ENCODE assay signal across 8 mouse cellular contexts in the genomic region with DNA sequence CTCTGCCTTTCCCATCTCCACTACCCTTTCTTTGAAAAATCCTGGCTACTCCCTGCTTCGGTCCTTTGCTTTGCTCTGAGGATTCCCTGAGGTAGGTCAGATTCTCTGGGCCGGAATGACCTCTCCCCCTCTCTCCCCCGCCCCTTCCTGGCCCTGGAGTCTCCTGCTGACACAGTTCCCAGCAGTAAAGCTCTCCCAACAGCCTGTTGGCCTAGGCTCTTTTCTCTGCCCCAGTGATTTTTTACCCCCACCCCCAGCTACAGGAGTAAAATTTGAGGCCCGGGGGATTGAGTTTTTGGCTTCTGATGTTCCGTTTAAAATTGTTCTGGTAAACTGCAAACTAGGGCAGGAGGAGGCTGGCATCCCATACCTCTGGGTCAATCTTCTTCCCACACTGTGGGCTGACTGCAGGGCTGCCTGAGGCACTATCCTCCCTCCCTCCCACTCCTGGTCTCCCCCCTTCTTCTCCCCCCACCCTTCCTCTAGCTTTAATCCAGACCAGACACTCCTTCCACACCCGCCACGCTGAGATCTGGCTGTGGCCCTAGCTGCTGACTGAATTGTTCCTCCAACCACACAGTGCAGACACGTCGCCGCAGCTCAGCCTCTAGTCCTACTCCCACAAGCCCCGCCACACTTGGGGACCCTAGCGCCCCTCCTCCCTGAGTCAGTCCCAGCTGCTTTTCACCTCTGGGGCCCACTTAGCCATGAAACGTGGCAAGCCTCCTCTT. TPM values are rescaled to one million over a fixed set of nuclear protein-coding genes. Genes with fewer than 3 reads are reported as not detected.
DNase-seq lines count a peak whose midpoint lies in the region; ATAC-seq lines count a peak whose summit lies in the region.

No protein-coding gene starts in this region.

- H3K27me3 ChIP-seq in hindbrain, embryonic 11.5 days (ENCODE audit: control insufficient read depth, insufficient read depth, low read length), result no peaks in the 10 kb centered on the region
- peaks cover 31% of the 10 kb centered on the region for H3K27me3 ChIP-seq in liver, embryonic 16.5 days (ENCODE audit: control insufficient read depth, insufficient read depth, low read depth, low read length)

- ATAC-seq in hindbrain, embryonic 11.5 days (ENCODE audit: low FRiP score), result no peak
- no peak for ATAC-seq in liver, embryonic 16.5 days (ENCODE audit: low read depth)

- H3K9me3 ChIP-seq in hindbrain, embryonic 11.5 days (ENCODE audit: control insufficient read depth, low read length), result no peaks in the 10 kb centered on the region
- H3K9me3 ChIP-seq in liver, embryonic 16.5 days (replicated peaks; ENCODE audit: control insufficient read depth, low read length), result no peaks in the 10 kb centered on the region

- peaks cover 10% of the 10 kb centered on the region for H3K4me1 ChIP-seq in hindbrain, embryonic 11.5 days (replicated peaks; ENCODE audit: control insufficient read depth, insufficient read depth, low read length)
- H3K4me1 ChIP-seq in liver, embryonic 16.5 days (ENCODE audit: control insufficient read depth, low read depth, low read length), result peaks cover 11% of the 10 kb centered on the region

- peak overlapping the region; percentile 23; the same call in 1 of the 2 replicates for H3K4me3 ChIP-seq in hindbrain, embryonic 11.5 days (ENCODE audit: low read depth, low read length)
- peak overlapping the region; percentile 11; the same call in 1 of the 2 replicates for H3K4me3 ChIP-seq in liver, embryonic 16.5 days (ENCODE audit: low read depth, low read length)

- intact Hi-C loops in left cerebral cortex, postnatal 4 days (cut with DNase I), result no loop called here

- 2% methylated on average over 13 of the region's 13 CpGs for WGBS in hindbrain, embryonic 11.5 days
- 25% methylated on average over 13 of the region's 13 CpGs for WGBS in liver, embryonic 16.5 days (ENCODE audit: insufficient replicate concordance)

- H3K9ac ChIP-seq in hindbrain, embryonic 11.5 days (ENCODE audit: low read depth, low read length), result peak overlapping the region; percentile 27; the same call in 1 of the 2 replicates
- H3K9ac ChIP-seq in liver, embryonic 16.5 days (ENCODE audit: low read depth, low read length), result no peak overlapping the region

- H3K4me2 ChIP-seq in hindbrain, embryonic 11.5 days (replicated peaks; ENCODE audit: low read depth, low read length), result peak overlapping the region; percentile 45
- 0 out of 2 replicates have a peak overlapping the region, but pooled peaks have one; percentile 2 for H3K4me2 ChIP-seq in liver, embryonic 16.5 days (ENCODE audit: low read depth, low read length)

- no peaks in the 10 kb centered on the region for H3K36me3 ChIP-seq in hindbrain, embryonic 11.5 days (ENCODE audit: control insufficient read depth, insufficient read depth, low read length)
- H3K36me3 ChIP-seq in liver, embryonic 16.5 days (ENCODE audit: control insufficient read depth, insufficient read depth), result no peaks in the 10 kb centered on the region

- DNase-seq in left cerebral cortex, postnatal 4 days, result peak; percentile 60
- no peak for DNase-seq in left cerebral cortex, adult 18-20 months (ENCODE audit: low spot score in 2 of 2)
- peak; percentile 74 for DNase-seq in embryo, embryonic 11 days
- DNase-seq in hindbrain, embryonic 11.5 days (ENCODE audit: low spot score), result peak; percentile 48
- DNase-seq in spleen, postnatal 4 days (ENCODE audit: low spot score in 2 of 2), result no peak
- DNase-seq in natural killer cell, adult 2 months (ENCODE audit: low spot score in 2 of 2), result no peak
- DNase-seq in frontal cortex, postnatal 14 days (ENCODE audit: low spot score in 2 of 2), result no peak

- peak overlapping the region; percentile 56; the same call in 1 of the 2 replicates for H3K27ac ChIP-seq in hindbrain, embryonic 11.5 days (ENCODE audit: low read depth, low read length)
- no peak overlapping the region for H3K27ac ChIP-seq in liver, embryonic 16.5 days (ENCODE audit: low read length)

RNA-seq across cellular contexts. Expression of a gene that starts 0.6 kb away (rescaled TPM):
- 100 to 1,000 TPM; 183 to 186 TPM for total RNA-seq in left cerebral cortex, postnatal 4 days (2021)
- total RNA-seq in left cerebral cortex, adult 18-20 months (2021), result 100 to 1,000 TPM; 280 to 286 TPM
- 259 and 263 TPM in 2 replicates for polyA plus RNA-seq in hindbrain, embryonic 11.5 days (2014; fragmentation: Nextera tagmentation; extraction: Ambion mirVana)
- polyA plus RNA-seq in liver, embryonic 16.5 days (2015; fragmentation: Nextera tagmentation; extraction: Ambion mirVana), result 138 and 143 TPM in 2 replicates

RNA-seq across cellular contexts. Expression of a gene that starts 1.5 kb away (rescaled TPM):
- 1 to 10 TPM; 4.2 to 5.3 TPM for total RNA-seq in left cerebral cortex, postnatal 4 days (2021)
- total RNA-seq in left cerebral cortex, adult 18-20 months (2021), result 1 to 10 TPM; 5.9 to 8.9 TPM
- polyA plus RNA-seq in hindbrain, embryonic 11.5 days (2014; fragmentation: Nextera tagmentation; extraction: Ambion mirVana), result 4.6 and 5.4 TPM in 2 replicates
- 0.48 and 0.64 TPM in 2 replicates for polyA plus RNA-seq in liver, embryonic 16.5 days (2015; fragmentation: Nextera tagmentation; extraction: Ambion mirVana)

RNA-seq across cellular contexts. Expression of a gene that starts 17.6 kb away (rescaled TPM):
- total RNA-seq in left cerebral cortex, postnatal 4 days (2021), result 1 to 10 TPM; 7.1 to 8.0 TPM
- total RNA-seq in left cerebral cortex, adult 18-20 months (2021), result 10 to 100 TPM; 13.7 to 14.7 TPM
- polyA plus RNA-seq in hindbrain, embryonic 11.5 days (2014; fragmentation: Nextera tagmentation; extraction: Ambion mirVana), result 22.1 and 26.1 TPM in 2 replicates
- 111 and 128 TPM in 2 replicates for polyA plus RNA-seq in liver, embryonic 16.5 days (2015; fragmentation: Nextera tagmentation; extraction: Ambion mirVana)

RNA-seq across cellular contexts. Expression of a gene that starts 18.4 kb away (rescaled TPM):
- total RNA-seq in left cerebral cortex, postnatal 4 days (2021), result 10 to 100 TPM; 74.2 to 87.8 TPM
- total RNA-seq in left cerebral cortex, adult 18-20 months (2021), result 10 to 100 TPM; 64.3 to 71.8 TPM
- 59.1 and 66.3 TPM in 2 replicates for polyA plus RNA-seq in hindbrain, embryonic 11.5 days (2014; fragmentation: Nextera tagmentation; extraction: Ambion mirVana)
- polyA plus RNA-seq in liver, embryonic 16.5 days (2015; fragmentation: Nextera tagmentation; extraction: Ambion mirVana), result 22.6 and 23.2 TPM in 2 replicates

RNA-seq across cellular contexts. Expression of a gene that starts 26.9 kb away (rescaled TPM):
- total RNA-seq in left cerebral cortex, postnatal 4 days (2021), result 1 to 10 TPM; 2.6 to 3.0 TPM
- 1 to 10 TPM; 1.8 to 3.1 TPM for total RNA-seq in left cerebral cortex, adult 18-20 months (2021)
- polyA plus RNA-seq in hindbrain, embryonic 11.5 days (2014; fragmentation: Nextera tagmentation; extraction: Ambion mirVana), result 3.1 and 5.0 TPM in 2 replicates
- polyA plus RNA-seq in liver, embryonic 16.5 days (2015; fragmentation: Nextera tagmentation; extraction: Ambion mirVana), result 8,709 and 8,864 TPM in 2 replicates

Comparison
In these comparisons a context has a peak if more than half of its experiments do, and no peak if none do; other contexts are left out.
1. DNase-seq: peak in left cerebral cortex, postnatal 4 days (single experiment), embryo, embryonic 11 days (single experiment) and hindbrain, embryonic 11.5 days (single experiment); none in left cerebral cortex, adult 18-20 months (0 of 2), spleen, postnatal 4 days (0 of 2), natural killer cell, adult 2 months (0 of 2) and frontal cortex, postnatal 14 days (0 of 2).